8 mouse cellular contexts compared by ENCODE assay signal in genomic region chr1:78425793-78426700, GRCm38 (mm10).
DNase-seq lines count a peak whose midpoint lies in the region; ATAC-seq and TF ChIP-seq lines count a peak whose summit lies in the region.

No protein-coding gene starts in this region.

- H3K9me3 ChIP-seq in lung, embryonic 14.5 days (ENCODE audit: low read depth, low read length) = no peaks in the 10 kb centered on the region
- H3K9me3 ChIP-seq in liver, postnatal 0 days (ENCODE audit: low read length) = no peaks in the 10 kb centered on the region

- 73% methylated on average over 7 of the region's 7 CpGs for WGBS in lung, embryonic 14.5 days
- 84% methylated on average over 7 of the region's 7 CpGs for WGBS in liver, postnatal 0 days (ENCODE audit: insufficient replicate concordance)

- peak overlapping the region; percentile 68; the same call in 1 of the 2 replicates for H3K27ac ChIP-seq in lung, embryonic 14.5 days (ENCODE audit: low read depth)
- H3K27ac ChIP-seq in liver, postnatal 0 days (ENCODE audit: low read depth) = no peak overlapping the region

- peak; percentile 82 for ATAC-seq in lung, embryonic 14.5 days (ENCODE audit: insufficient read depth)
- no peak for ATAC-seq in liver, postnatal 0 days

- no peak overlapping the region for H3K9ac ChIP-seq in lung, embryonic 14.5 days
- H3K9ac ChIP-seq in liver, postnatal 0 days (replicated peaks) = no peak overlapping the region

- no peak for TF ChIP-seq EP300 in liver, postnatal 0 days (IDR thresholded peaks at IDR 0.05; ENCODE audit: low read depth)

- no peaks in the 10 kb centered on the region for H3K27me3 ChIP-seq in lung, embryonic 14.5 days (ENCODE audit: insufficient read depth, low read length)
- no peaks in the 10 kb centered on the region for H3K27me3 ChIP-seq in liver, postnatal 0 days (ENCODE audit: insufficient read depth, low read length)

- no peak overlapping the region for H3K4me2 ChIP-seq in lung, embryonic 14.5 days
- no peak overlapping the region for H3K4me2 ChIP-seq in liver, postnatal 0 days (ENCODE audit: low read depth, low read length)

- no peak for TF ChIP-seq CTCF in lung, embryonic 14.5 days (IDR thresholded peaks at IDR 0.05; ENCODE audit: low read depth)
- no peak for TF ChIP-seq CTCF in liver, postnatal 0 days (IDR thresholded peaks at IDR 0.05; ENCODE audit: low read depth)

- peak; percentile 77 for DNase-seq in lung, embryonic 14.5 days
- no peak for DNase-seq in lung, postnatal 25 days (ENCODE audit: low spot score)
- peak; percentile 35 for DNase-seq in gastrocnemius, postnatal 25 days
- peak; percentile 38 for DNase-seq in layer of hippocampus, adult 9-11 months
- peak; percentile 67 for DNase-seq in retina, postnatal 1 day
- no peak for DNase-seq in cerebellum, postnatal 25 days
- DNase-seq in ovary, adult 18-20 months (ENCODE audit: low spot score) = no peak
- DNase-seq in liver, postnatal 0 days = no peak

- peaks cover 23% of the 10 kb centered on the region for H3K36me3 ChIP-seq in lung, embryonic 14.5 days (ENCODE audit: insufficient read depth)
- peaks cover 12% of the 10 kb centered on the region for H3K36me3 ChIP-seq in liver, postnatal 0 days (replicated peaks; ENCODE audit: insufficient read depth, low read length)

- no peaks in the 10 kb centered on the region for H3K4me1 ChIP-seq in lung, embryonic 14.5 days (ENCODE audit: insufficient read depth)
- peaks cover 8% of the 10 kb centered on the region for H3K4me1 ChIP-seq in liver, postnatal 0 days (ENCODE audit: insufficient read depth)

- no peak overlapping the region for H3K4me3 ChIP-seq in lung, embryonic 14.5 days (ENCODE audit: low read depth, low read length)
- H3K4me3 ChIP-seq in liver, postnatal 0 days (ENCODE audit: low read depth, low read length) = no peak overlapping the region

Comparison
In these comparisons a context has a peak if more than half of its experiments do, and no peak if none do; other contexts are left out.
1. DNase-seq: peak in lung, embryonic 14.5 days (single experiment), gastrocnemius, postnatal 25 days (single experiment), layer of hippocampus, adult 9-11 months (single experiment) and retina, postnatal 1 day (single experiment); none in lung, postnatal 25 days (single experiment), cerebellum, postnatal 25 days (0 of 2), ovary, adult 18-20 months (single experiment) and liver, postnatal 0 days (single experiment).